In the genomic region with DNA sequence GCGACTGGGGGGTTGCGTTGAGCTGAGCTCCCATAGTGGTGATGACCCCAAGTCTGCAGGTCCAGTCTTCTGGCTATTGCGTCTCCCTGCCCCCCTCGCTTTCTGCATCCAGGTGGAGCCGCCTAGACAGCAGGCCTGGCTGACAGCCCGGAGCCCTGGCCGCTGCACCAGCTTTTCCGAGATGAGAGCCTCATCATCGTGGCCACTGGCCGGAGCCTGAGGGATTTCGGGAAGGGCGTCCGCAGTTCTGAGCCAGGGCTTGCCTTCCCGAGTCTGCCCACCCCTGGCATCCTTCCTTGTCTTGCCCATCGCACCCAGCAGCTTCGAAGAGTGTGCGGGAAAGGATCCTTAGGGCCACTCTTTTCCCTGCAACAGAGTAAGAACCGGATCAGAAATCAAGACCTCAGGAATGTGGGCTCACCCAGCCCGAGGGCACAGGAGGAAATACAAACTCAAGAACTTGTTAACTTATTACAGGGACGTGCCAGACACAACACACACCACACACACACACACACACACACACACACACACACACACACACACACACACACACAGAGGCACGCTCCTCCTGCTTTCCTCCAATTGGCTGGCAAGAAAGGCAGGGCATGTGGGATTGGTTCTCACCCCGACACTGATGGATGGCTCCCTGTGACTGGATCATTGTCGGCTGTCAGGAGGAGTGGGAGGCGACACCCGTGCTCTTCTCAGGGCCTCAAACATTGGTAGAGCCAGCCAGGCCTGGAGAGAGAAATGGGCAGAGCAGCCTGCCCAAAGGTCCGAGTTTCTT, we compare ENCODE assay signal across 8 mouse cellular contexts. TPM values are rescaled to one million over a fixed set of nuclear protein-coding genes. Genes with fewer than 3 reads are reported as not detected.
DNase-seq lines count a peak whose midpoint lies in the region; ATAC-seq and TF ChIP-seq lines count a peak whose summit lies in the region.

No protein-coding gene starts in this region.

- no peak overlapping the region for H3K27ac ChIP-seq in heart, adult 2 months
- H3K27ac ChIP-seq in kidney, embryonic 15.5 days = peak overlapping the region; percentile 87

- peak overlapping the region; percentile 85 for H3K4me2 ChIP-seq in kidney, embryonic 15.5 days

- H3K79me2 ChIP-seq in heart, adult 2 months (replicated peaks; ENCODE audit: control insufficient read depth, insufficient read depth, low read length) = no peaks in the 10 kb centered on the region

- TF ChIP-seq POLR2A in heart, adult 2 months (IDR thresholded peaks at IDR 0.05; ENCODE audit: insufficient read depth, low read depth, low read length) = no peak

- no peak for TF ChIP-seq EP300 in heart, adult 2 months (IDR thresholded peaks at IDR 0.05; ENCODE audit: insufficient read depth, low read depth, low read length)

- WGBS in heart, adult 2 months = 24% methylated on average over 26 of the region's 26 CpGs
- WGBS in kidney, embryonic 15.5 days = 17% methylated on average over 26 of the region's 26 CpGs

- peak; percentile 57 for ATAC-seq in kidney, embryonic 15.5 days (replicated peaks; ENCODE audit: low FRiP score)
- no peak for ATAC-seq in megakaryocyte-erythroid progenitor cell, adult 5-6 weeks (replicated peaks; ENCODE audit: low FRiP score, low TSS enrichment, poor library complexity, severe bottlenecking)

- no peak for TF ChIP-seq CTCF in heart, adult 2 months (IDR thresholded peaks at IDR 0.05)

- H3K4me3 ChIP-seq in heart, adult 2 months = no peak overlapping the region
- peak overlapping the region; percentile 6; the same call in 1 of the 2 replicates for H3K4me3 ChIP-seq in kidney, embryonic 15.5 days (replicated peaks)

- no peaks in the 10 kb centered on the region for H3K9me3 ChIP-seq in kidney, embryonic 15.5 days (replicated peaks)

- intact Hi-C loops in heart, adult 2 months (cut with DNase I) = loop anchor here (2.0 to 5.0 kb wide), 6 partner anchors 86 to 586 kb away; partner anchors contain the start of gene Snx11

- peak; percentile 30 for DNase-seq in right cerebral cortex, postnatal 4 days
- DNase-seq in right cerebral cortex, postnatal 25 days = no peak
- peak; percentile 41 to 53 for DNase-seq in cerebellum, postnatal 36 days
- DNase-seq in heart, adult 2 months = peak; percentile 59 to 73
- peak; percentile 78 for DNase-seq in mesoderm, embryonic 11.5 days (ENCODE audit: low read depth, low spot score)
- DNase-seq in spleen, postnatal 36 days (ENCODE audit: low spot score in 2 of 2) = no peak

- H3K27me3 ChIP-seq in heart, adult 2 months (ENCODE audit: control insufficient read depth, insufficient read depth, low read length) = no peaks in the 10 kb centered on the region
- H3K27me3 ChIP-seq in kidney, embryonic 15.5 days = no peaks in the 10 kb centered on the region

- H3K36me3 ChIP-seq in heart, adult 2 months (ENCODE audit: control insufficient read depth, insufficient read depth, low read length) = no peaks in the 10 kb centered on the region
- no peaks in the 10 kb centered on the region for H3K36me3 ChIP-seq in kidney, embryonic 15.5 days

- no peak overlapping the region for H3K9ac ChIP-seq in heart, adult 2 months (ENCODE audit: low read depth, low read length)
- peak overlapping the region; percentile 14; the same call in 1 of the 2 replicates for H3K9ac ChIP-seq in kidney, embryonic 15.5 days

- H3K4me1 ChIP-seq in heart, adult 2 months (ENCODE audit: control insufficient read depth, insufficient read depth, low read length) = peaks cover 9% of the 10 kb centered on the region
- H3K4me1 ChIP-seq in kidney, embryonic 15.5 days = peaks cover 40% of the 10 kb centered on the region

RNA-seq across cellular contexts. Expression of gene Copz2, which starts 13.7 kb away (rescaled TPM):
- total RNA-seq in heart, adult 2 months (2021) = 10 to 100 TPM; 35.0 to 36.9 TPM
- 55.0 and 76.6 TPM in 2 replicates for polyA plus RNA-seq in heart, adult 2 months (2012; rRNA removed)
- polyA plus RNA-seq in kidney, embryonic 15.5 days (2015; fragmentation: Nextera tagmentation; extraction: Ambion mirVana) = 117 and 121 TPM in 2 replicates
- not detected in 2 replicates for total RNA-seq in megakaryocyte-erythroid progenitor cell, adult 5-6 weeks (2014; fragmentation: Nextera tagmentation)
- total RNA-seq in megakaryocyte-erythroid progenitor cell, adult 5-6 weeks (2017) = 1.0 and 3.2 TPM in 2 replicates

RNA-seq across cellular contexts. Expression of gene Nfe2l1, which starts 33.6 kb away (rescaled TPM):
- 100 to 1,000 TPM; 395 to 436 TPM for total RNA-seq in heart, adult 2 months (2021)
- 397 and 529 TPM in 2 replicates for polyA plus RNA-seq in heart, adult 2 months (2012; rRNA removed)
- 78.5 and 82.1 TPM in 2 replicates for polyA plus RNA-seq in kidney, embryonic 15.5 days (2015; fragmentation: Nextera tagmentation; extraction: Ambion mirVana)
- total RNA-seq in megakaryocyte-erythroid progenitor cell, adult 5-6 weeks (2014; fragmentation: Nextera tagmentation) = 22.2 and 53.3 TPM in 2 replicates
- total RNA-seq in megakaryocyte-erythroid progenitor cell, adult 5-6 weeks (2017) = 27.3 and 47.5 TPM in 2 replicates

RNA-seq across cellular contexts. Expression of gene Cdk5rap3, which starts 52.9 kb away (rescaled TPM):
- 10 to 100 TPM; 17.4 to 25.2 TPM for total RNA-seq in heart, adult 2 months (2021)
- polyA plus RNA-seq in heart, adult 2 months (2012; rRNA removed) = 13.8 and 17.5 TPM in 2 replicates
- polyA plus RNA-seq in kidney, embryonic 15.5 days (2015; fragmentation: Nextera tagmentation; extraction: Ambion mirVana) = 78.9 and 79.5 TPM in 2 replicates
- total RNA-seq in megakaryocyte-erythroid progenitor cell, adult 5-6 weeks (2014; fragmentation: Nextera tagmentation) = 31.9 and 56.8 TPM in 2 replicates
- total RNA-seq in megakaryocyte-erythroid progenitor cell, adult 5-6 weeks (2017) = 18.3 and 54.6 TPM in 2 replicates

Comparison
In these comparisons a context has a peak if more than half of its experiments do, and no peak if none do; other contexts are left out.
1. DNase-seq: peak in right cerebral cortex, postnatal 4 days (single experiment), cerebellum, postnatal 36 days (2 of 2), heart, adult 2 months (2 of 2) and mesoderm, embryonic 11.5 days (single experiment); none in right cerebral cortex, postnatal 25 days (single experiment) and spleen, postnatal 36 days (0 of 2).
2. RNA of gene Copz2, which starts 13.7 kb away (total RNA-seq): 35.0 to 36.9 TPM in heart, adult 2 months; 1.0 to 3.2 TPM in megakaryocyte-erythroid progenitor cell, adult 5-6 weeks; every median in the first group is over 4 times any median in the second.
3. RNA of gene Nfe2l1, which starts 33.6 kb away (total RNA-seq): 395 to 436 TPM in heart, adult 2 months; 22.2 to 53.3 TPM in megakaryocyte-erythroid progenitor cell, adult 5-6 weeks; every median in the first group is over 4 times any median in the second.